Mouse (Mus musculus) embryonic facial prominence, embryonic 11.5 days (tissue): ENCODE results near the gene Mmp28. TPM values are rescaled to one million over a fixed set of nuclear protein-coding genes. Genes with fewer than 3 reads are reported as not detected.
A peak's percentile ranks its signal among the peaks of the same experiment; 100 is the strongest.

Experiments used
- ATAC-seq: fragments of 200-750 bp; cut with Nextera tagmentation; replicated peaks from 2 replicates; pipeline ENCODE4 v1.8.0; 2017; ENCODE audit warnings: low read depth; ENCODE audit not compliant: insufficient number of reproducible peaks, low FRiP score, low TSS enrichment
- DNase-seq: peaks from one replicate; pipeline ENCODE4 v3.0.0-alpha.2; 2015; ENCODE audit warnings: low spot score
- H3K27ac ChIP-seq: fragments of 300-500 bp; sonication (generic); replicated peaks from 2 replicates; pipeline ENCODE4 v1.5.1; 2014; ENCODE audit warnings: mild to moderate bottlenecking, low read depth, low read length, control low read depth
- H3K27me3 ChIP-seq: fragments of 300-500 bp; sonication (generic); 2 replicates; pipeline ENCODE4 v1.6.1; 2014; ENCODE audit warnings: mild to moderate bottlenecking, low read length, moderate library complexity, mixed read lengths; ENCODE audit not compliant: control insufficient read depth, insufficient read depth
- H3K36me3 ChIP-seq: fragments of 300-500 bp; sonication (generic); replicated peaks from 2 replicates; pipeline ENCODE4 v1.6.1; 2014; ENCODE audit warnings: low read depth, mild to moderate bottlenecking, low read length, moderate library complexity, mixed read lengths; ENCODE audit not compliant: control insufficient read depth, insufficient read depth
- H3K4me1 ChIP-seq: fragments of 300-500 bp; sonication (generic); 2 replicates; pipeline ENCODE4 v1.6.1; 2014; ENCODE audit warnings: low read length, mixed read lengths; ENCODE audit not compliant: control insufficient read depth, insufficient read depth
- H3K4me2 ChIP-seq: fragments of 300-500 bp; sonication (generic); 2 replicates; pipeline ENCODE4 v1.6.1; 2014; ENCODE audit warnings: low read depth, mild to moderate bottlenecking, control low read depth, low read length, moderate library complexity
- H3K4me3 ChIP-seq: fragments of 300-500 bp; sonication (generic); 2 replicates; pipeline ENCODE4 v1.5.1; 2014; ENCODE audit warnings: low read depth, low read length, control low read depth
- H3K9ac ChIP-seq: fragments of 300-500 bp; sonication (generic); replicated peaks from 2 replicates; pipeline ENCODE4 v1.6.1; 2014; ENCODE audit warnings: mild to moderate bottlenecking, control low read depth, low read length
- H3K9me3 ChIP-seq: fragments of 300-500 bp; sonication (generic); replicated peaks from 2 replicates; pipeline ENCODE4 v1.6.1; 2016; ENCODE audit warnings: mild to moderate bottlenecking, low read length, inconsistent platforms, mixed read lengths; ENCODE audit not compliant: control insufficient read depth
- WGBS: fragments of 180-500 bp; shearing (Covaris S2); extraction: QIAGEN DNeasy Blood & Tissue Kit; methylation state at CpG from one replicate; pipeline ENCODE4 v1.1.7; 2014; 5-methylcytosine and 5-hydroxymethylcytosine counted together
- polyA plus RNA-seq: library from polyadenylated mRNA; unstranded; fragments of >200 nt; fragmentation: Nextera tagmentation; extraction: Ambion mirVana; gene quantifications from 2 replicates; pipeline ENCODE4 v1.2.1, GENCODE M21; 2014

Gene Mmp28
- polyA plus RNA-seq, 1 experiment from 2014 or later, result 3.2 TPM

DNA sequence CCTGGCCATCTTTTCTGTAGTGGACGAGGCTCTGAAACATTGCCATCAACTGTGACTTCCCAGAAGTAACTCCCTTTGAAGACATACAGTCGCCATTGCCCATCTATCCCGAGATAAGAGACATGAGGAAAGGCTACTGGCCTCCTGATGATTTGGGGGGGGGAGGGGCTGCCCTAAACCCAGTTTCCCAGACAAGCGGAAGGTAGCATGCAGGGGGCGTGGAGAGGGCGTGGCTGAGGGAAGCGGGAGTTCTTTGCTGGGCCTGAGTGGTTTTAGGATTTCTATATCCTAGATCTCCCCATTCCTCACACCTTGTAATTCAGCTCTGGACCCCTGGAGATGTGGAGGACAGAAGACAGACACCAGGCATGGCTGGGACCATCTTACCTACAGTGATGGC, 19.0 kb downstream of the Mmp28 start:
- no peak overlapping the region for H3K9ac ChIP-seq
- WGBS, result 13% methylated on average over 7 of the region's 7 CpGs
- no peaks in the 10 kb centered on the region for H3K36me3 ChIP-seq
- peaks cover 41% of the 10 kb centered on the region for H3K27me3 ChIP-seq
- no peak overlapping the region for H3K27ac ChIP-seq
- H3K9me3 ChIP-seq, result no peaks in the 10 kb centered on the region
- DNase-seq (no peak), ATAC-seq (no peak)
- H3K4me2 ChIP-seq, result no peak overlapping the region
- H3K4me3 ChIP-seq, result no peak overlapping the region
- H3K4me1 ChIP-seq, result peaks cover 4% of the 10 kb centered on the region; the same call in 1 of the 2 replicates

DNA sequence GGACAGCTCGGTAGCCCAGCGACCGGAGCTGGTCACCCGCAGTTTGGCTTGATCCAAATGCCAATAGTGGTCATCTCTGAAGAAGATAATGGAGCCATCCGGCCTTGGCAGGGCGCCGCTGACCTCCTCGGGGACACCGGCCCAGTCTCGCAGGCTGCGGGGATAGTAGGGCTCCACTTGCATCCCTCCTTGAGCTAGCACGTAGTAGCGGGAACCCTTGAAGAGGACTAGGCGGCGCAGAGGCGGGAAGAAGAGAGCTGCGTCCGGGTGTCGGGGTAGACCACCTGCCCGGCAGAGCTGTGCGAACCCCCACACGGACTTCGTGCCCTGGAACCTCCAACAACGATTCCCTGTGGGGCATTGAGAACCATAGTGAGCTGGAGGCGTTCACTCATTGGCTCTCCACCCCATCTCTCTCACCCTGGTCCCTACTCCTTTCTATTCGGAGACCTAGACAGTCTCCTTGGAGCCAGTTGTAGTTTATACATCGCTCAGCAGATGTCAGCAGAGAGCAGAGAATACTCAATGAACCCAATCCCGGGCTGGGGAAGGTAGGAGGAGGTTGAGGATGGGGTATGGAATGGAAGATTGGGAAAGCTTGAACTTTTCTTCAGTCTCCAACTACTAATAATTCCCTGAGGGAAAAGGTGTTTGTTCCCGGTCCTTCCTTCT, 20.1 kb downstream of the Mmp28 start:
- ATAC-seq (no peak), DNase-seq (peak; percentile 91)
- no peaks in the 10 kb centered on the region for H3K9me3 ChIP-seq
- no peak overlapping the region; the same call in 1 of the 2 replicates for H3K9ac ChIP-seq
- no peak overlapping the region for H3K27ac ChIP-seq
- no peaks in the 10 kb centered on the region for H3K36me3 ChIP-seq
- H3K4me2 ChIP-seq, result peak overlapping the region; percentile 26
- H3K27me3 ChIP-seq, result peaks cover 41% of the 10 kb centered on the region
- H3K4me1 ChIP-seq, result no peaks in the 10 kb centered on the region
- WGBS, result 9% methylated on average over 29 of the region's 29 CpGs
- H3K4me3 ChIP-seq, result no peak overlapping the region

DNA sequence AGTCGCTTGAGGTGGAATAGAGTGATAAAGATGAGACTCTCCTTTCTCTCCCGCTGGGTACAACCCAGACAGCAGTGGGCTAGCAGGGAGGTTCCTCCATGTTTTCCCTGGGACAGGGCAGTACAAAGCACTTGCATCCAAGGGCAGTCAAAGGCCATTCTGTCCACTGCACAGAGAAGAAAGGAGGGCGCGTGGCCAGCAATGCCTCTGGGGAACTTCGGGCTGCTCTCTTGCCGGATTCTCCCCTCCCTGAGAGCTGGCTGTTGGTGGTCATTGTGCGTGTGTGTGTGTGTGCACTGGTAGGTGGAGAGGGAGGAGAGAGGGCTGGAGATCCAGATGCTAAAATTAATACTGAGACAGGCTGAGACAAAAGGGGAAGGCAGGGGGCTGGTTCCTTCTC, 21.6 kb downstream of the Mmp28 start:
- Histone ChIP-seq H3K4me1 (no peaks in the 10 kb centered on the region), H3K27me3 (peaks cover 41% of the 10 kb centered on the region), H3K4me2 (no peak overlapping the region), H3K9ac (no peak overlapping the region), H3K9me3 (no peaks in the 10 kb centered on the region), H3K4me3 (no peak overlapping the region), H3K27ac (no peak overlapping the region), H3K36me3 (no peaks in the 10 kb centered on the region)
- no peak for DNase-seq
- ATAC-seq, result no peak
- WGBS, result 32% methylated on average over 7 of the region's 7 CpGs

DNA sequence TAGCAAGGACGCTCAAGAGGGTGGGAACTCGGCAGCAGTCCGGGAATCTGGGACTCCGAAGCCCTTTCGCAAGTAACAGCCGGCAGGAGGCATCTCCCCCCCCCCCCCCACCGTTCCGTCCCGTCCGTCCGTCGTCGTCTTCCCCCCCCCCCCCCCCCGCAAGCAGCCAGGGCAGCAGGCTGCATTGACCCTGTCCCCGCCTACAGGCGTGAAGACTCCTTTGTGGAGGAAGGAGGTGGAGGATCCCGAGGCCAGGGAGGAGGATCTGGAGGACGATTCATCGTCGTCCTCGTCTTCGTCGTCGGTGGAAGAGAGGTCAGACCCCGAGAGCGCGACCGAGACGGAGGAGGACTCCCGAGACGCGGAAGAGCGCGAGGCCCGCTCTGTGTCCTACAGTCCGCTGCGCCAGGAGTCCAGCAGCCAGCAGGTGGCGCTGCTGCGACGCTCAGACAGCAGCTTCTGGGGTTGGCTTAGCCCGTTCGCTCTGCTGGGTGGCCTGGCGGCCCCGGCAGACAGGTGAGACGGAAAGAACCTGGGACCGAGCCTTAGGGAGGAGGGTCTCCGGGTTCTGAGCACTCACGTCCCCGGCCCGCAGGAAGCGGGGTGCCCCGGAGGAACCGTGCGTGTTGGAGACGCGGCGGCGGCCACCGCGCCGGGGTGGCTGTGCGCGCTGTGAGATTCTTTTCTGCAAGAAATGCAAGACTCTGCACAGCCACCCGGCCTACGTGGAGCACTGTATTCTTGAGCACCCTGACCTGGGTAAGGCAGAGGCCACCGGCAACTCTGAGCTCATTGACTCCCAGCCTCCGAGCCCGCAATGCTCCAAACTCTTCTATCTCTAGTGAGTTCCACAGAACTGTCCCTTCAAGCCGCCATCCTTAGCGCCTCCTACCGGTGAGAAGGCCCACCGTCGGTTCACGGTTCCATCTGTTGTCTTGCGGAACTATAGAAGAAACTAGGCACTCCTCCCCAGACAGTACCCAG, 22.5 kb downstream of the Mmp28 start:
- WGBS, result 1% methylated on average over 65 of the region's 75 CpGs
- Histone ChIP-seq H3K27me3 (peaks cover 39% of the 10 kb centered on the region), H3K4me2 (peak overlapping the region; percentile 90), H3K36me3 (no peaks in the 10 kb centered on the region), H3K4me1 (no peaks in the 10 kb centered on the region), H3K9ac (peak overlapping the region; percentile 59), H3K4me3 (peak overlapping the region; percentile 52), H3K9me3 (no peaks in the 10 kb centered on the region), H3K27ac (no peak overlapping the region)
- ATAC-seq (peak; percentile 89), DNase-seq (peak; percentile 97)

DNA sequence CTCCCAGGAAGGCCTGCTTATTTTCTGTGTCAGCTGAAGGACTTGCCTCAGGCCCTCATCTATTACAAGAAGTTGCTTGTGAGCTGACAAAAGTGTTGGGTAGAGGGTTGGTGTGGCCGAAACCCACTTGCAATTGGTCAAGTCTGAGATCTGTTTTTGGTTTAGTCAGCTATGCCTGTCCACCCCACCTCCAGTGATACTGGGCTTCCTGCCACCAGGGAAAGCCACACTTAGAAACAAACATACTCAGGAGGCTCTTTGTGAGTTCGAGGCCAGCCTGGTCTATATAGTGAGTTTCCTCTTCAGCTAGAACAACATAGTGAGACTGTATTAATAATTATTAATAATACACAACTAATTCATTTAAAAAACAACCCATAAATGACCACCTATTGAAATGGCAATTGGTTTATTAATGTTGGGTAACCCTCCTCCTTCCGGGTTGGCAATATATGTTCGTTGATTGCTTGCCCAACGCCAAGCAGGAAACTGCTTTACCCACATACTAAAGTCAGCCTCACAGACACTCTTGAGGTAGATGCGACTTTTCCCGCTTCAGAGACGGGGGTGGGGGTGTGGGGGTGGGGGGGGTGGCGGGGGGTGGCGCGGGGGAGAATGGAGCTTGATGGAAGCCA, 23.3 kb downstream of the Mmp28 start:
- peaks cover 32% of the 10 kb centered on the region for H3K27me3 ChIP-seq
- no peak overlapping the region for H3K27ac ChIP-seq
- no peaks in the 10 kb centered on the region for H3K9me3 ChIP-seq
- WGBS, result 32% methylated on average over 11 of the region's 11 CpGs
- no peaks in the 10 kb centered on the region for H3K36me3 ChIP-seq
- peak overlapping the region; percentile 90 for H3K4me2 ChIP-seq
- ATAC-seq, result no peak
- H3K4me1 ChIP-seq, result no peaks in the 10 kb centered on the region
- no peak for DNase-seq
- H3K4me3 ChIP-seq, result peak overlapping the region; percentile 52; the same call in 1 of the 2 replicates
- H3K9ac ChIP-seq, result no peak overlapping the region

DNA sequence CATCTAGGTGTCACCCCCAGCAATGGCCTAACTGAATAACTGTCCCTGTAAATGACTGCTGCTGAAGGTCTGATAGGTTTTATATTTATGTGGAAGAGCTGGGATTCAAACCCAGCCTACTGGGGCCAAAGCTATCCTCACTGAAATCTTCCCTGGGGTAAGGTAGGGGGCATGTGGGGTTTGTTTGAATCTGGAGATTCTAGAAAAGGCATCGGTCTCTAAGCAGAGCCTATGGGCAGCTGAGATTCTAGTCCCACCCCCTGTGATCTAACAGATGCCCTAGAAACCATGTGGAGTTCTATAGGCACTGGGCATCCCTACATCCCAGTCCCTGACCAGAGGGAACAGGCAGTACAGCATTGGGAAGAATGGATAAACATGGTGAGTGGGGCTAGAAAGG, 25.5 kb downstream of the Mmp28 start, which contains the start of gene 1700020L24Rik:
1700020L24Rik (plus strand) TSS at position 301 of the 400 bp plus-strand sequence.
- Histone ChIP-seq H3K27ac (no peak within 1 kb of the TSS), H3K27me3 (peaks cover 17% of the 10 kb centered on the region), H3K4me1 (no peaks in the 10 kb centered on the region), H3K9me3 (no peaks in the 10 kb centered on the region), H3K9ac (no peak within 1 kb of the TSS), H3K4me3 (no peak within 1 kb of the TSS), H3K36me3 (no peaks in the 10 kb centered on the region), H3K4me2 (no peak within 1 kb of the TSS)
- ATAC-seq (no peak), DNase-seq (no peak)
- 94% methylated on average over 1 of the region's 1 CpGs for WGBS

DNA sequence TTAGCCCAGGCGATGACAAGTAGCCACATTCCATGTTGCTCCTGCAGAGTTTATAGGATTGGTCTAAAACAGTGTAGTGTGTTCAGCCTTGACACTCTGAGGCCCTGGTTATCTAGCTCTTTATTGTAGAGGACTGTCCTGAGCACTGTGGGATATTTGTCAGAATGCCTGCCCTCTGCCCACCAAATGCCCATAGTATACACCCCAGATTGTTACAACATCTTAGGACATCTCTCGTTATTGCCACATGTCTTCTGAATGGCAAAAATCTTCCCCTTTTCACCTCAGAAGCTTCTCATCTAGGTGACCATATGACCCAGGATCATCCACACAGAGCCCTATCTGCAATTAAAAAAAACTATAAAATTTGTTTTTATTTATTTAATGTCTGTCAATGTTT, 30.3 kb downstream of the Mmp28 start:
- Histone ChIP-seq H3K9ac (no peak overlapping the region), H3K4me1 (no peaks in the 10 kb centered on the region), H3K27ac (no peak overlapping the region), H3K36me3 (no peaks in the 10 kb centered on the region), H3K27me3 (no peaks in the 10 kb centered on the region; the same call in 1 of the 2 replicates), H3K4me3 (no peak overlapping the region), H3K9me3 (no peaks in the 10 kb centered on the region), H3K4me2 (no peak overlapping the region)
- WGBS, result 84% methylated on average over 2 of the region's 2 CpGs
- DNase-seq (no peak), ATAC-seq (no peak)
